Mouse (Mus musculus): ENCODE results near the gene Tex12.

Tex12 gene

GRCm38 (mm10) chr9:50561145-50561917 lies at the start of gene Tex12:
TSS of gene Tex12 (minus strand) at chr9:50561325.
- in situ Hi-C loops (cut with MseI, MboI): no loop called here

- in situ Hi-C loops (cut with MseI, MboI): no loop called here
Measured at GRCm38 (mm10) chr9:50604338-50604737, 43.2 kb upstream of the Tex12 start.

- in situ Hi-C loops (cut with MseI, MboI): no loop called here
Measured at GRCm38 (mm10) chr9:50603998-50604324, 42.8 kb upstream of the Tex12 start.

- in situ Hi-C loops (cut with MseI, MboI): no loop called here
Measured at GRCm38 (mm10) chr9:50603189-50603997, 42.3 kb upstream of the Tex12 start, which contains the start of the genes Sdhd and Timm8b. TSS of gene Sdhd (minus strand) at chr9:50603812. TSS of gene Timm8b (plus strand) at chr9:50603910.

- in situ Hi-C loops (cut with MseI, MboI): no loop called here
Measured at GRCm38 (mm10) chr9:50602055-50602845, 41.1 kb upstream of the Tex12 start.

- in situ Hi-C loops (cut with MseI, MboI): no loop called here
Measured at GRCm38 (mm10) chr9:50601536-50601935, 40.4 kb upstream of the Tex12 start.

- in situ Hi-C loops (cut with MseI, MboI): no loop called here
Measured at GRCm38 (mm10) chr9:50596973-50597372, 35.8 kb upstream of the Tex12 start.

GRCm38 (mm10) chr9:50594794-50595417 lies 33.8 kb upstream of the Tex12 start:
- in situ Hi-C loops (cut with MseI, MboI): no loop called here

GRCm38 (mm10) chr9:50593544-50593943 lies 32.4 kb upstream of the Tex12 start:
- in situ Hi-C loops (cut with MseI, MboI): no loop called here

GRCm38 (mm10) chr9:50592955-50593354 lies 31.8 kb upstream of the Tex12 start:
- in situ Hi-C loops (cut with MseI, MboI): no loop called here

GRCm38 (mm10) chr9:50590856-50591518 lies 29.9 kb upstream of the Tex12 start:
- in situ Hi-C loops (cut with MseI, MboI): no loop called here

- in situ Hi-C loops (cut with MseI, MboI): no loop called here
Measured at GRCm38 (mm10) chr9:50586955-50587354, 25.8 kb upstream of the Tex12 start.

- in situ Hi-C loops (cut with MseI, MboI): no loop called here
Measured at GRCm38 (mm10) chr9:50585145-50585818, 24.2 kb upstream of the Tex12 start.

GRCm38 (mm10) chr9:50580370-50580769 lies 19.2 kb upstream of the Tex12 start:
- in situ Hi-C loops (cut with MseI, MboI): no loop called here

GRCm38 (mm10) chr9:50569599-50570525 lies 8.7 kb upstream of the Tex12 start:
- in situ Hi-C loops (cut with MseI, MboI): no loop called here

- in situ Hi-C loops (cut with MseI, MboI): no loop called here
Measured at GRCm38 (mm10) chr9:50567881-50568280, 6.8 kb upstream of the Tex12 start.

- in situ Hi-C loops (cut with MseI, MboI): no loop called here
Measured at GRCm38 (mm10) chr9:50567372-50567771, 6.2 kb upstream of the Tex12 start.

GRCm38 (mm10) chr9:50565940-50566339 lies 4.8 kb upstream of the Tex12 start:
- in situ Hi-C loops (cut with MseI, MboI): no loop called here

GRCm38 (mm10) chr9:50565173-50565572 lies 4.0 kb upstream of the Tex12 start:
- in situ Hi-C loops (cut with MseI, MboI): no loop called here

Data from mouse trophoblast stem cell (cell line).